Mouse (Mus musculus): Measurements from ENCODE around the gene Lmln. TPM values are rescaled to one million over a fixed set of nuclear protein-coding genes. Genes with fewer than 3 reads are reported as not detected.
"Not testable (repeated sequence)": the region's sequence is repeated elsewhere in the genome, so short reads cannot be mapped to it uniquely, and the experiment has no call there.

The Lmln gene
- polyA plus RNA-seq, 1 experiment from 2014 or later, result 3.6 TPM

DNA sequence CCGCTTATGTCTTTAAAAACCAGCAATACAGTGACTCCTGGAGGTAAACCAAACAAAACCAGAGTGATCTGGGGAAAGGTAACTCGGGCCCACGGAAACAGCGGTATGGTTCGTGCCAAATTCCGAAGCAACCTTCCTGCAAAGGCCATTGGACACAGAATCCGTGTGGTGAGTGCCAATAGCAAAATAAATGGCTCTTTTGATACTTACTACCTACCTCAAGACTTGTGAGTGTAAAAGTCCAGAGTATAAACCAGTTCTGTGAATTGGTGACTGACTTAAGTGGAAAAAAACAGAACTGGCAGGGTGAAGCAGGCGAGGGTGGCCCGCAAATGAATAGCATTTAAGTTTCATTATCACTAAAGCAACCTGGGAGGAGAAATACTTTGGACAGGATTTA lies 3.7 kb upstream of the Lmln start:
- H3K4me2 ChIP-seq; H3K4me3 ChIP-seq (replicated peaks); ATAC-seq (ENCODE audit: insufficient number of reproducible peaks, insufficient read depth, low FRiP score, low TSS enrichment, low read depth); H3K9ac ChIP-seq (replicated peaks); H3K9me3 ChIP-seq; H3K27ac ChIP-seq; H3K27me3 ChIP-seq: not testable (repeated sequence)
- Histone ChIP-seq H3K36me3 (peaks cover 33% of the 10 kb centered on the region), H3K4me1 (replicated peaks) (peaks cover 27% of the 10 kb centered on the region)
- WGBS, result 91% methylated on average over 9 of the region's 9 CpGs

DNA sequence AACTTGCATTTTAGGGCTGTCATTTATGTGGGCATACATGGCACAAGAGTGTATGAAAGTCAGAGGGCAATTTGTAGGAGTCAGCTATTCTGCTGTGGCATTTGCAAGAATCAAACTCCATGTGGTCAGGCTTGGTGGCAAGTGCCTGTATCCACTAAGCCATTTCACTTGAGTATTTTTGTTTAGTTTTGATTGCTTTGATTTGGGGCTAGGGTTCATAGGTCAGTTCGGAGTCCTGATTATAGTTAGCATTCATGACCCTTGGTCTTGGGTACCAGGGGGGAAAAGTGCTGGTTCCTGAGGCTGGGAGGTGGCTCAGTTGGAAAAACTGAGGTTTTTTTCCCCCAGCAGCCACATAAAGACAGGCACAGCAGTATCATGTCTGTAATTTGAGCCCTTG lies 2.9 kb upstream of the Lmln start:
- Histone ChIP-seq H3K27me3 (no peaks in the 10 kb centered on the region), H3K9ac (replicated peaks) (no peak overlapping the region), H3K9me3 (no peaks in the 10 kb centered on the region), H3K36me3 (peaks cover 33% of the 10 kb centered on the region), H3K4me1 (replicated peaks) (peaks cover 30% of the 10 kb centered on the region), H3K4me2 (no peak overlapping the region), H3K4me3 (replicated peaks) (no peak overlapping the region), H3K27ac (no peak overlapping the region)
- 100% methylated on average over 1 of the region's 1 CpGs for WGBS
- ATAC-seq (ENCODE audit: insufficient number of reproducible peaks, insufficient read depth, low FRiP score, low TSS enrichment, low read depth), result no peak

- no peak overlapping the region for H3K4me2 ChIP-seq
- no peak for ATAC-seq (ENCODE audit: insufficient number of reproducible peaks, insufficient read depth, low FRiP score, low TSS enrichment, low read depth)
- no peak overlapping the region for H3K27ac ChIP-seq
- H3K9ac ChIP-seq (replicated peaks), result no peak overlapping the region
- H3K36me3 ChIP-seq, result peaks cover 33% of the 10 kb centered on the region
- 84% methylated on average over 2 of the region's 2 CpGs for WGBS
- H3K9me3 ChIP-seq, result no peaks in the 10 kb centered on the region
- no peak overlapping the region for H3K4me3 ChIP-seq (replicated peaks)
- H3K27me3 ChIP-seq, result no peaks in the 10 kb centered on the region
- H3K4me1 ChIP-seq (replicated peaks), result peaks cover 28% of the 10 kb centered on the region
These were observed 1.4 kb upstream of the Lmln start for GRCm38 (mm10) chr16:33060926-33061325.

GRCm38 (mm10) chr16:33061400-33061799 lies 921 bp upstream of the Lmln start:
- 41% methylated on average over 11 of the region's 11 CpGs for WGBS

DNA sequence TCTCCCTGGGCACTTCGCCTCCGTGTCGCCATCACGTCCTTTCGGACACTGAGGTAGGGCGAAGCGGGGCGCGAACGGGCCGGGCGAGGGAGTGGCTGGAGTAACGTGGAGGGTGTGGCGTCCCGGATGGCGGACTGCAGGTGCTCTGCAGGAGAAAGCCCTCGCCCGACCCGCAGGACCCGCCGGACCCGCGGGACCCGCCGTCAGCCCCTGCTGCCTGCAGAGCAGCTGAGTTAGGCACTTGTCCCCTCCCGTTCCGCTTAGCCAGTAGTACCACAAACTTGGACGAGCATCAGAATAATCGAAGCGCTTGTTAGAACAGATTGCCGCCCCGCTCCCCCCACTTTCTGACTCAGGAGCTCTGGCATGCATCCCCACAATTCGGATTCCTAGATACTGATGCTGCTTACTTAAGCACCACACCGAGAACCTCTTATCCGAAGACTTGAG lies 386 bp downstream of the Lmln start:
- Histone ChIP-seq H3K4me3 (replicated peaks) (peak overlapping the region; percentile 81), H3K4me1 (replicated peaks) (peaks cover 25% of the 10 kb centered on the region), H3K27ac (peak overlapping the region; percentile 76), H3K9me3 (no peaks in the 10 kb centered on the region), H3K36me3 (peaks cover 42% of the 10 kb centered on the region), H3K4me2 (peak overlapping the region; percentile 80), H3K9ac (replicated peaks) (peak overlapping the region; percentile 73), H3K27me3 (no peaks in the 10 kb centered on the region)
- peak; percentile 45; the same call in 1 of the 2 replicates for ATAC-seq (ENCODE audit: insufficient number of reproducible peaks, insufficient read depth, low FRiP score, low TSS enrichment, low read depth)
- WGBS, result under 1% methylated on average over 35 of the region's 35 CpGs

More at GRCm38 (mm10) chr16:33061400-33061799, 921 bp upstream of the Lmln start:
- Histone ChIP-seq H3K4me3 (replicated peaks) (peak overlapping the region; percentile 81; the same call in 1 of the 2 replicates), H3K9me3 (no peaks in the 10 kb centered on the region), H3K4me1 (replicated peaks) (peaks cover 28% of the 10 kb centered on the region), H3K27me3 (no peaks in the 10 kb centered on the region), H3K9ac (replicated peaks) (no peak overlapping the region), H3K36me3 (peaks cover 36% of the 10 kb centered on the region), H3K4me2 (peak overlapping the region; percentile 80), H3K27ac (peak overlapping the region; percentile 76)
- no peak for ATAC-seq (ENCODE audit: insufficient number of reproducible peaks, insufficient read depth, low FRiP score, low TSS enrichment, low read depth)

DNA sequence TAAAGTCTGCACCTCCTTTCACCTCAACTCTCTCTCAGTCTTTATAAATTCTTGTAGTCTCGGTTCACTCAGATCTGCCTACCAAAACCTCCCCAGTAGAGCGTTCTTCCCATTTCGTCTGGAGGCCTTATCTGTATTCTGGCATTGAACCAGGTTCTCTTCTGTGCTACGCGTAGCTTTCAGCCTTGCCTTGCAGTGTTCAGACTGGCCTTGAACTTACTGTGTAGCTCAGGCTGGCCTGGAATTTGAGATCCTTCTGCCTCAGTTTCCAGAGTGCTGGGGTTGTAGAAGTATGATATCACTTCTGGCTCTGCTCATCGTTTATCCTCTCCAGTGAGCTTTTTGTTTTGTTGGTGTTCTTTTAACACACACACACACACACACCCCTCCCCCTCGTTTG lies 946 bp downstream of the Lmln start:
- WGBS, result 35% methylated on average over 7 of the region's 7 CpGs
- Histone ChIP-seq H3K4me2 (peak overlapping the region; percentile 80), H3K9ac (replicated peaks) (peak overlapping the region; percentile 73), H3K27ac (no peak overlapping the region), H3K4me3 (replicated peaks) (peak overlapping the region; percentile 81), H3K4me1 (replicated peaks) (peaks cover 20% of the 10 kb centered on the region), H3K27me3 (no peaks in the 10 kb centered on the region), H3K36me3 (peaks cover 42% of the 10 kb centered on the region), H3K9me3 (no peaks in the 10 kb centered on the region)
- no peak for ATAC-seq (ENCODE audit: insufficient number of reproducible peaks, insufficient read depth, low FRiP score, low TSS enrichment, low read depth)

DNA sequence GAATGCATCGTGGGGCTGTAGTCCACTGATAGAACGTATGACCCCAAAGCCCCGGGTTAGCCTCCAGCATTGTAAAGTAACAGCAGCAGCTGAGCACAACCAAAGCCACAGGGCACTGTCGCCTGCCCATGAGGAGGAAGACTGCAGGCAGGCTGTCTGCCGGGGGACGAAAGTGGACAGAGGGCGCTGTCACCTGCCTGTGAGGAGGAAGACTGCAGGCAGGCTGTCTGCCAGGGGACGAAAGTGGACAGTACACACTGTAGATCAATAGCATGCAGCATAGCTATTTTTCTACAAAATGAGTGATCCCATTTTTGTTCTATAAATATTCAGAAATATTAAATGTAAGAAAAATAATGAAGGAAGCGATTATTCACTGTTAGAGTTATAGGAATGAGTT lies 2.3 kb downstream of the Lmln start:
- H3K9me3 ChIP-seq, result no peaks in the 10 kb centered on the region
- H3K27ac ChIP-seq, result no peak overlapping the region
- no peak for ATAC-seq (ENCODE audit: insufficient number of reproducible peaks, insufficient read depth, low FRiP score, low TSS enrichment, low read depth)
- no peaks in the 10 kb centered on the region for H3K27me3 ChIP-seq
- peaks cover 31% of the 10 kb centered on the region for H3K36me3 ChIP-seq
- no peak overlapping the region for H3K9ac ChIP-seq (replicated peaks)
- no peak overlapping the region for H3K4me2 ChIP-seq
- no peak overlapping the region for H3K4me3 ChIP-seq (replicated peaks)
- 79% methylated on average over 9 of the region's 9 CpGs for WGBS
- H3K4me1 ChIP-seq (replicated peaks), result peaks cover 16% of the 10 kb centered on the region

DNA sequence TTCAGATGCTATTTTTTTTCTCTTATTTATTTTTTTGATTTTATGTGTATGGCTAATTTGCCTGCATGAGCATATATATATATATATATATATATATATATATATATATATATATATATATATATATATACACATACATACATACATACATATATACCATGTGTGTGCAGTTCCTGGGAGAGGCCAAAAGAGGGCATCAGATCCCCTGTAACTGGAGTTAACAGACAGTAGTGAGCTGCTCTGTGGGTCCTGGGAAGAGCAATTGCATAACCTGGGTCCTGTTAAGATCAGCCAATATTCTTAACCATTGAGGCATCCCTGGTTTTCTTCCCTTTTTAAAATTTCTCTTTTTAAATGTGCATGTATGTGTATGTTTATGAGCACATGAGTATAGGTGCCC lies 8.6 kb downstream of the Lmln start:
- Histone ChIP-seq H3K36me3 (peaks cover 43% of the 10 kb centered on the region; the same call in 1 of the 2 replicates), H3K4me2 (no peak overlapping the region), H3K9ac (replicated peaks) (no peak overlapping the region), H3K4me3 (replicated peaks) (no peak overlapping the region), H3K27me3 (no peaks in the 10 kb centered on the region), H3K27ac (no peak overlapping the region), H3K9me3 (no peaks in the 10 kb centered on the region), H3K4me1 (replicated peaks) (no peaks in the 10 kb centered on the region)
- no peak for ATAC-seq (ENCODE audit: insufficient number of reproducible peaks, insufficient read depth, low FRiP score, low TSS enrichment, low read depth)

DNA sequence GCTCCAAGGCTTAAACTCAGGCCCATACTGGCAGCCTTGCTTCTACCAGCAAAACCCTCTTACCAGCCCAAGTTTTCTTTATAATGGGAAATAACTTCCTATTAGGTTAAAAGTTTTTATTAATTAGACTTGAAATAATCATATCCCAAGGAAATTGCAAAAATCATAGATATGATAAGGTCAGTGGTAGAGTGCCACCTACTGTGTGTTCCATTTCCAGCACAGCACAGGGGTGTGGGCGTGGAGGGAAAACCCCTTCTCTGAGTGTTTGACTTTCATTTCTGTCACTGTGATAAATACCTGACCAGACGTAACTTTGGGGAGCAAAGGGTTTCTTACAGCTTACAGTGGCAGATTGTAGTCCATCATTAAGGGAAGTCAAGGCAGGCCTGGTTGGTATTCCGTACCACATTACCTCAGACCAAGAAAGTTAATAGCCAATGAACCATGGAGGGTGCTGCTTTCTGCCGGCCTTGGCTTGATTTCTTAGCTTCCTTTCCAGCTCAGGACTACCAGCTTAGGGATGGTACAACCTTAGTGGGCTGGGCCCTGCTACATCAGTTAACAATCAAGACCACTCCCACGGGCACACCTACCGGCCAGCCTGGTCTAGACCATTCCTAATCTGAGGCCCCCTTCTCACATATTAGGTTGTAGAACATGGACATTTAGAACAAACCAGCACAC lies 10.7 kb downstream of the Lmln start:
- no peak overlapping the region for H3K27ac ChIP-seq
- H3K4me2 ChIP-seq, result no peak overlapping the region
- H3K27me3 ChIP-seq, result no peaks in the 10 kb centered on the region
- H3K4me1 ChIP-seq (replicated peaks), result no peaks in the 10 kb centered on the region
- 85% methylated on average over 6 of the region's 6 CpGs for WGBS
- H3K36me3 ChIP-seq, result peaks cover 31% of the 10 kb centered on the region; the same call in 1 of the 2 replicates
- no peak overlapping the region for H3K4me3 ChIP-seq (replicated peaks)
- no peak for ATAC-seq (ENCODE audit: insufficient number of reproducible peaks, insufficient read depth, low FRiP score, low TSS enrichment, low read depth)
- no peak overlapping the region for H3K9ac ChIP-seq (replicated peaks)
- no peaks in the 10 kb centered on the region for H3K9me3 ChIP-seq

- Histone ChIP-seq H3K9me3 (no peaks in the 10 kb centered on the region), H3K4me3 (replicated peaks) (no peak overlapping the region), H3K36me3 (peaks cover 29% of the 10 kb centered on the region; the same call in 1 of the 2 replicates), H3K4me2 (no peak overlapping the region), H3K4me1 (replicated peaks) (no peaks in the 10 kb centered on the region), H3K9ac (replicated peaks) (no peak overlapping the region), H3K27ac (no peak overlapping the region), H3K27me3 (no peaks in the 10 kb centered on the region)
- no peak for ATAC-seq (ENCODE audit: insufficient number of reproducible peaks, insufficient read depth, low FRiP score, low TSS enrichment, low read depth)
- 60% methylated on average over 5 of the region's 5 CpGs for WGBS
These were observed 12.6 kb downstream of the Lmln start for GRCm38 (mm10) chr16:33074967-33075366.

GRCm38 (mm10) chr16:33076078-33076477 lies 13.8 kb downstream of the Lmln start:
- H3K4me1 ChIP-seq (replicated peaks), result no peaks in the 10 kb centered on the region
- WGBS, result 53% methylated on average over 6 of the region's 6 CpGs
- H3K36me3 ChIP-seq, result peaks cover 29% of the 10 kb centered on the region; the same call in 1 of the 2 replicates
- no peak for ATAC-seq (ENCODE audit: insufficient number of reproducible peaks, insufficient read depth, low FRiP score, low TSS enrichment, low read depth)
- no peak overlapping the region for H3K4me2 ChIP-seq
- no peaks in the 10 kb centered on the region for H3K9me3 ChIP-seq
- H3K27ac ChIP-seq, result no peak overlapping the region
- no peak overlapping the region for H3K4me3 ChIP-seq (replicated peaks)
- H3K27me3 ChIP-seq, result no peaks in the 10 kb centered on the region
- H3K9ac ChIP-seq (replicated peaks), result no peak overlapping the region
